ENCODE assay signal across 28 mouse cellular contexts in genomic region chr10:23938312-23938711, GRCm38 (mm10). TPM values are rescaled to one million over a fixed set of nuclear protein-coding genes. Genes with fewer than 3 reads are reported as not detected.
DNase-seq lines count a peak whose midpoint lies in the region; ATAC-seq lines count a peak whose summit lies in the region.
"Had no signal": no experiment of that assay in that cellular context is flagged by ENCODE, and none has a peak within 500 bp of the region (broad histone marks: within the 10 kb centered on the region; RNA-seq: fewer than 3 reads in every experiment).

Taar2 (plus strand) TSS chr10:23938572.

- H3K9ac ChIP-seq in hindbrain, embryonic 15.5 days, result no peak within 1 kb of the TSS
- H3K9ac ChIP-seq in hindbrain, embryonic 11.5 days (ENCODE audit: low read depth, low read length), result no peak within 1 kb of the TSS
- H3K9ac ChIP-seq in midbrain, embryonic 15.5 days, result no peak within 1 kb of the TSS
- H3K9ac ChIP-seq in midbrain, embryonic 13.5 days (replicated peaks), result no peak within 1 kb of the TSS
- no peak within 1 kb of the TSS for H3K9ac ChIP-seq in hindbrain, embryonic 16.5 days (ENCODE audit: low read depth, low read length)
- H3K9ac ChIP-seq in neural tube, embryonic 13.5 days, result peak within 1 kb of the TSS; percentile 49; the same call in 1 of the 2 replicates
- H3K9ac ChIP-seq: embryonic facial prominence, embryonic 13.5 days; forebrain, embryonic 12.5 days; midbrain, embryonic 12.5 days had no signal

- no peak within 1 kb of the TSS for H3K4me3 ChIP-seq in hindbrain, embryonic 15.5 days
- H3K4me3 ChIP-seq in hindbrain, embryonic 11.5 days (ENCODE audit: low read depth, low read length), result no peak within 1 kb of the TSS
- H3K4me3 ChIP-seq in midbrain, embryonic 15.5 days, result no peak within 1 kb of the TSS
- no peak within 1 kb of the TSS for H3K4me3 ChIP-seq in midbrain, embryonic 13.5 days (replicated peaks)
- H3K4me3 ChIP-seq in hindbrain, embryonic 16.5 days (ENCODE audit: low read length), result no peak within 1 kb of the TSS
- H3K4me3 ChIP-seq in neural tube, embryonic 13.5 days, result no peak within 1 kb of the TSS
- H3K4me3 ChIP-seq: embryonic facial prominence, embryonic 13.5 days; erythroblast, embryonic 14.5 days; forebrain, embryonic 12.5 days; heart, embryonic 10.5 days; midbrain, embryonic 12.5 days had no signal

- H3K4me1 ChIP-seq in hindbrain, embryonic 15.5 days (replicated peaks), result no peaks in the 10 kb centered on the region
- H3K4me1 ChIP-seq in hindbrain, embryonic 11.5 days (replicated peaks; ENCODE audit: control insufficient read depth, insufficient read depth, low read length), result no peaks in the 10 kb centered on the region
- peaks cover 2% of the 10 kb centered on the region; the same call in 1 of the 2 replicates for H3K4me1 ChIP-seq in midbrain, embryonic 15.5 days
- no peaks in the 10 kb centered on the region for H3K4me1 ChIP-seq in midbrain, embryonic 13.5 days (replicated peaks)
- H3K4me1 ChIP-seq in hindbrain, embryonic 16.5 days (ENCODE audit: control insufficient read depth, insufficient read depth, low read depth, low read length), result no peaks in the 10 kb centered on the region
- peaks cover 7% of the 10 kb centered on the region for H3K4me1 ChIP-seq in neural tube, embryonic 13.5 days (replicated peaks)
- H3K4me1 ChIP-seq: embryonic facial prominence, embryonic 13.5 days; midbrain, embryonic 12.5 days had no signal

- no peaks in the 10 kb centered on the region for H3K36me3 ChIP-seq in hindbrain, embryonic 15.5 days
- H3K36me3 ChIP-seq in hindbrain, embryonic 11.5 days (ENCODE audit: control insufficient read depth, insufficient read depth, low read length), result no peaks in the 10 kb centered on the region
- no peaks in the 10 kb centered on the region for H3K36me3 ChIP-seq in midbrain, embryonic 15.5 days (replicated peaks)
- no peaks in the 10 kb centered on the region for H3K36me3 ChIP-seq in midbrain, embryonic 13.5 days
- H3K36me3 ChIP-seq in hindbrain, embryonic 16.5 days (ENCODE audit: control insufficient read depth, insufficient read depth, low read length), result no peaks in the 10 kb centered on the region
- H3K36me3 ChIP-seq in neural tube, embryonic 13.5 days, result no peaks in the 10 kb centered on the region
- H3K36me3 ChIP-seq: embryonic facial prominence, embryonic 13.5 days; forebrain, embryonic 12.5 days; heart, embryonic 10.5 days; midbrain, embryonic 12.5 days had no signal

- no peaks in the 10 kb centered on the region for H3K9me3 ChIP-seq in hindbrain, embryonic 15.5 days
- no peaks in the 10 kb centered on the region for H3K9me3 ChIP-seq in hindbrain, embryonic 11.5 days (ENCODE audit: control insufficient read depth, low read length)
- H3K9me3 ChIP-seq in midbrain, embryonic 15.5 days, result no peaks in the 10 kb centered on the region
- H3K9me3 ChIP-seq in midbrain, embryonic 13.5 days, result no peaks in the 10 kb centered on the region
- H3K9me3 ChIP-seq in hindbrain, embryonic 16.5 days (ENCODE audit: control insufficient read depth, low read length), result no peaks in the 10 kb centered on the region
- H3K9me3 ChIP-seq in neural tube, embryonic 13.5 days, result no peaks in the 10 kb centered on the region
- H3K9me3 ChIP-seq: embryonic facial prominence, embryonic 13.5 days; forebrain, embryonic 12.5 days; heart, embryonic 10.5 days; midbrain, embryonic 12.5 days had no signal

- 38% methylated on average over 6 of the region's 6 CpGs for WGBS in hindbrain, embryonic 15.5 days
- WGBS in hindbrain, embryonic 11.5 days, result 58% methylated on average over 6 of the region's 6 CpGs
- WGBS in midbrain, embryonic 15.5 days, result 39% methylated on average over 6 of the region's 6 CpGs
- WGBS in midbrain, embryonic 13.5 days, result 40% methylated on average over 6 of the region's 6 CpGs
- 43% methylated on average over 6 of the region's 6 CpGs for WGBS in hindbrain, embryonic 16.5 days
- WGBS in neural tube, embryonic 13.5 days, result 21% methylated on average over 6 of the region's 6 CpGs

- ATAC-seq in hindbrain, embryonic 15.5 days (ENCODE audit: low FRiP score, low read depth), result no peak
- ATAC-seq in hindbrain, embryonic 11.5 days (ENCODE audit: low FRiP score), result no peak
- ATAC-seq in midbrain, embryonic 15.5 days (replicated peaks), result peak; percentile 75; the same call in 1 of the 2 replicates
- no peak for ATAC-seq in midbrain, embryonic 13.5 days
- no peak for ATAC-seq in hindbrain, embryonic 16.5 days
- no peak for ATAC-seq in neural tube, embryonic 13.5 days (ENCODE audit: low read depth)
- ATAC-seq in activated CD4-positive, CD25-positive, alpha-beta regulatory T cell, adult 4 months, result no peak
- ATAC-seq: intestine, embryonic 16.5 days had no signal

- no peaks in the 10 kb centered on the region for H3K27me3 ChIP-seq in hindbrain, embryonic 15.5 days
- H3K27me3 ChIP-seq in hindbrain, embryonic 11.5 days (ENCODE audit: control insufficient read depth, insufficient read depth, low read length), result no peaks in the 10 kb centered on the region
- no peaks in the 10 kb centered on the region for H3K27me3 ChIP-seq in midbrain, embryonic 15.5 days (replicated peaks)
- no peaks in the 10 kb centered on the region for H3K27me3 ChIP-seq in midbrain, embryonic 13.5 days
- no peaks in the 10 kb centered on the region for H3K27me3 ChIP-seq in hindbrain, embryonic 16.5 days (replicated peaks; ENCODE audit: control insufficient read depth, insufficient read depth, low read length)
- no peaks in the 10 kb centered on the region for H3K27me3 ChIP-seq in neural tube, embryonic 13.5 days
- H3K27me3 ChIP-seq: embryonic facial prominence, embryonic 13.5 days; forebrain, embryonic 12.5 days; midbrain, embryonic 12.5 days had no signal

- no peak within 1 kb of the TSS for H3K27ac ChIP-seq in hindbrain, embryonic 15.5 days (replicated peaks)
- no peak within 1 kb of the TSS for H3K27ac ChIP-seq in hindbrain, embryonic 11.5 days (ENCODE audit: low read depth, low read length)
- no peak within 1 kb of the TSS for H3K27ac ChIP-seq in midbrain, embryonic 15.5 days
- no peak within 1 kb of the TSS for H3K27ac ChIP-seq in midbrain, embryonic 13.5 days
- no peak within 1 kb of the TSS for H3K27ac ChIP-seq in hindbrain, embryonic 16.5 days (ENCODE audit: low read depth, low read length)
- H3K27ac ChIP-seq in neural tube, embryonic 13.5 days (replicated peaks), result no peak within 1 kb of the TSS
- H3K27ac ChIP-seq: embryonic facial prominence, embryonic 13.5 days; forebrain, embryonic 12.5 days; heart, embryonic 10.5 days; macrophage; midbrain, embryonic 12.5 days had no signal

- no peak for DNase-seq in hindbrain, embryonic 11.5 days (ENCODE audit: low spot score)
- no peak for DNase-seq in Muller cell, postnatal 12 days (ENCODE audit: inconsistent ontology term)
- DNase-seq: adrenal gland, postnatal 14 days; cerebellum, adult 18-20 months; cerebellum, postnatal 14 days; kidney, postnatal 14 days; layer of hippocampus, postnatal 36 days had no signal

- peak within 1 kb of the TSS; percentile 16; the same call in 1 of the 2 replicates for H3K4me2 ChIP-seq in hindbrain, embryonic 15.5 days
- no peak within 1 kb of the TSS for H3K4me2 ChIP-seq in hindbrain, embryonic 11.5 days (replicated peaks; ENCODE audit: low read depth, low read length)
- H3K4me2 ChIP-seq in midbrain, embryonic 15.5 days, result peak within 1 kb of the TSS; percentile 18; the same call in 1 of the 2 replicates
- no peak within 1 kb of the TSS for H3K4me2 ChIP-seq in midbrain, embryonic 13.5 days (replicated peaks)
- peak within 1 kb of the TSS; percentile 24; the same call in 1 of the 2 replicates for H3K4me2 ChIP-seq in hindbrain, embryonic 16.5 days (ENCODE audit: low read length)
- H3K4me2 ChIP-seq in neural tube, embryonic 13.5 days, result peak within 1 kb of the TSS; percentile 41
- H3K4me2 ChIP-seq: embryonic facial prominence, embryonic 13.5 days; forebrain, embryonic 12.5 days; midbrain, embryonic 12.5 days had no signal

RNA-seq across cellular contexts. Expression of gene Taar2, which starts in this region (rescaled TPM):
- 0.16 TPM in 1 of 2 replicates, not detected in the other for polyA plus RNA-seq in hindbrain, embryonic 15.5 days (2015; fragmentation: Nextera tagmentation; extraction: Ambion mirVana)
- not detected in 2 replicates for polyA plus RNA-seq in hindbrain, embryonic 11.5 days (2014; fragmentation: Nextera tagmentation; extraction: Ambion mirVana)
- 0.17 TPM in 2 replicates for polyA plus RNA-seq in midbrain, embryonic 15.5 days (2015; fragmentation: Nextera tagmentation; extraction: Ambion mirVana)
- not detected in 2 replicates for polyA plus RNA-seq in midbrain, embryonic 13.5 days (2015; fragmentation: Nextera tagmentation; extraction: Ambion mirVana)
- 0.15 TPM in 1 of 2 replicates, not detected in the other for polyA plus RNA-seq in hindbrain, embryonic 16.5 days (2015; fragmentation: Nextera tagmentation; extraction: Ambion mirVana)
- polyA plus RNA-seq in neural tube, embryonic 13.5 days (2015; fragmentation: Nextera tagmentation; extraction: Ambion mirVana), result 0.20 TPM in 1 of 2 replicates, not detected in the other
- polyA plus RNA-seq in activated CD4-positive, CD25-positive, alpha-beta regulatory T cell, adult 4 months (2017; shearing (Covaris generic)), result not detected
- polyA plus RNA-seq: C2C12; erythroblast, embryonic 14.5 days; forebrain, embryonic 12.5 days; heart, embryonic 10.5 days; heart, embryonic 16.5 days; intestine, embryonic 16.5 days; limb, embryonic 11.5 days; liver, adult 2 months; liver, embryonic 16.5 days; lung, embryonic 16.5 days; macrophage; midbrain, embryonic 12.5 days; spleen, adult 2 months; testis, adult 2 months had no signal

Comparison
In these comparisons a context has a peak if more than half of its experiments do, and no peak if none do; other contexts are left out.
1. H3K4me2 ChIP-seq: peak in hindbrain, embryonic 15.5 days (single experiment), hindbrain, embryonic 16.5 days (single experiment) and neural tube, embryonic 13.5 days (single experiment); none in hindbrain, embryonic 11.5 days (single experiment) and midbrain, embryonic 13.5 days (single experiment).
2. Peak in ATAC-seq and H3K4me2 ChIP-seq in midbrain, embryonic 15.5 days; RNA of the gene not detected or under 1 TPM.